Mouse (Mus musculus) heart, embryonic 10.5 days (tissue): Measurements from ENCODE around the gene Tmem218. TPM values are rescaled to one million over a fixed set of nuclear protein-coding genes. Genes with fewer than 3 reads are reported as not detected.

Source experiments
- DNase-seq: peaks from one replicate; pipeline ENCODE4 v3.0.0-alpha.2; 2017; ENCODE audit warnings: low spot score
- H3K27ac ChIP-seq: fragments of 300-500 bp; sonication (generic); 2 replicates; pipeline ENCODE4 v1.5.1; 2016; ENCODE audit warnings: mild to moderate bottlenecking
- H3K27me3 ChIP-seq: fragments of 300-500 bp; sonication (generic); 2 replicates; pipeline ENCODE4 v1.6.1; 2016; ENCODE audit warnings: mild to moderate bottlenecking; ENCODE audit not compliant: poor library complexity, insufficient read depth, severe bottlenecking
- H3K36me3 ChIP-seq: fragments of 300-500 bp; sonication (generic); 2 replicates; pipeline ENCODE4 v1.6.1; 2016; ENCODE audit warnings: mild to moderate bottlenecking, moderate library complexity
- H3K4me1 ChIP-seq: fragments of 300-500 bp; sonication (generic); 2 replicates; pipeline ENCODE4 v1.6.1; 2016; ENCODE audit warnings: mild to moderate bottlenecking
- H3K4me3 ChIP-seq: fragments of 300-500 bp; sonication (generic); 2 replicates; pipeline ENCODE4 v1.5.1; 2016; ENCODE audit warnings: mild to moderate bottlenecking, moderate library complexity
- H3K9me3 ChIP-seq: fragments of 300-500 bp; sonication (generic); 2 replicates; pipeline ENCODE4 v1.6.1; 2016; ENCODE audit warnings: mild to moderate bottlenecking, moderate library complexity
- WGBS: fragments of 180-500 bp; shearing (Covaris S2); methylation state at CpG from one replicate; pipeline ENCODE4 v1.1.7; 2016; 5-methylcytosine and 5-hydroxymethylcytosine counted together
- polyA plus RNA-seq: library from polyadenylated mRNA; unstranded; fragments of >200 nt; fragmentation: Nextera tagmentation; extraction: Ambion mirVana; gene quantifications from 2 replicates; pipeline ENCODE4 v1.2.1, GENCODE M21; 2016

Tmem218 gene
- polyA plus RNA-seq, 1 experiment from 2014 or later: 9.0 TPM

GRCm38 (mm10) chr9:37244600-37244999, 36.6 kb downstream of the Tmem218 start:
- Histone ChIP-seq H3K36me3 (no peaks in the 10 kb centered on the region), H3K4me3 (no peak overlapping the region), H3K9me3 (no peaks in the 10 kb centered on the region), H3K27me3 (peaks cover 6% of the 10 kb centered on the region; the same call in 1 of the 2 replicates), H3K27ac (no peak overlapping the region), H3K4me1 (peaks cover 10% of the 10 kb centered on the region)
- no peak for DNase-seq
- 82% methylated on average over 1 of the region's 1 CpGs for WGBS

GRCm38 (mm10) chr9:37245404-37245803, 37.4 kb downstream of the Tmem218 start:
- H3K36me3 ChIP-seq: no peaks in the 10 kb centered on the region
- H3K4me3 ChIP-seq: no peak overlapping the region
- H3K4me1 ChIP-seq: peaks cover 10% of the 10 kb centered on the region
- no peaks in the 10 kb centered on the region for H3K9me3 ChIP-seq
- 67% methylated on average over 2 of the region's 2 CpGs for WGBS
- no peaks in the 10 kb centered on the region; the same call in 1 of the 2 replicates for H3K27me3 ChIP-seq
- H3K27ac ChIP-seq: no peak overlapping the region
- DNase-seq: no peak

GRCm38 (mm10) chr9:37245810-37246209, 37.8 kb downstream of the Tmem218 start:
- H3K4me3 ChIP-seq: no peak overlapping the region
- 84% methylated on average over 1 of the region's 1 CpGs for WGBS

GRCm38 (mm10) chr9:37247429-37247828, 39.4 kb downstream of the Tmem218 start:
- no peak for DNase-seq
- Histone ChIP-seq H3K36me3 (no peaks in the 10 kb centered on the region), H3K27me3 (no peaks in the 10 kb centered on the region; the same call in 1 of the 2 replicates), H3K4me3 (no peak overlapping the region), H3K4me1 (peaks cover 10% of the 10 kb centered on the region), H3K27ac (no peak overlapping the region), H3K9me3 (no peaks in the 10 kb centered on the region)

More at GRCm38 (mm10) chr9:37245810-37246209, 37.8 kb downstream of the Tmem218 start:
- no peak for DNase-seq
- H3K27ac ChIP-seq: no peak overlapping the region
- H3K9me3 ChIP-seq: no peaks in the 10 kb centered on the region
- H3K4me1 ChIP-seq: peaks cover 10% of the 10 kb centered on the region
- no peaks in the 10 kb centered on the region; the same call in 1 of the 2 replicates for H3K27me3 ChIP-seq
- no peaks in the 10 kb centered on the region for H3K36me3 ChIP-seq

- Histone ChIP-seq H3K36me3 (no peaks in the 10 kb centered on the region), H3K4me3 (no peak overlapping the region), H3K9me3 (no peaks in the 10 kb centered on the region), H3K4me1 (peaks cover 10% of the 10 kb centered on the region), H3K27me3 (no peaks in the 10 kb centered on the region; the same call in 1 of the 2 replicates), H3K27ac (no peak overlapping the region)
- DNase-seq: no peak
- 40% methylated on average over 3 of the region's 3 CpGs for WGBS
Observed at GRCm38 (mm10) chr9:37248381-37248906, 40.4 kb downstream of the Tmem218 start.

GRCm38 (mm10) chr9:37249976-37250375, 42.0 kb downstream of the Tmem218 start:
- Histone ChIP-seq H3K27me3 (no peaks in the 10 kb centered on the region; the same call in 1 of the 2 replicates), H3K36me3 (no peaks in the 10 kb centered on the region), H3K27ac (no peak overlapping the region), H3K9me3 (no peaks in the 10 kb centered on the region), H3K4me1 (peaks cover 14% of the 10 kb centered on the region), H3K4me3 (no peak overlapping the region)
- no peak for DNase-seq
- 88% methylated on average over 3 of the region's 3 CpGs for WGBS

GRCm38 (mm10) chr9:37250631-37251030, 42.6 kb downstream of the Tmem218 start:
- 76% methylated on average over 6 of the region's 6 CpGs for WGBS
- H3K4me3 ChIP-seq: no peak overlapping the region
- no peaks in the 10 kb centered on the region for H3K9me3 ChIP-seq
- DNase-seq: no peak
- H3K27me3 ChIP-seq: no peaks in the 10 kb centered on the region; the same call in 1 of the 2 replicates
- H3K27ac ChIP-seq: no peak overlapping the region
- H3K4me1 ChIP-seq: peaks cover 18% of the 10 kb centered on the region
- no peaks in the 10 kb centered on the region for H3K36me3 ChIP-seq

- H3K9me3 ChIP-seq: no peaks in the 10 kb centered on the region
- H3K27ac ChIP-seq: 0 out of 2 replicates have a peak overlapping the region, but pooled peaks have one; percentile 56
- no peaks in the 10 kb centered on the region; the same call in 1 of the 2 replicates for H3K27me3 ChIP-seq
- H3K4me1 ChIP-seq: peaks cover 11% of the 10 kb centered on the region; the same call in 1 of the 2 replicates
- 12% methylated on average over 6 of the region's 6 CpGs for WGBS
- DNase-seq: no peak
- no peaks in the 10 kb centered on the region for H3K36me3 ChIP-seq
- H3K4me3 ChIP-seq: peak overlapping the region; percentile 60
Observed at GRCm38 (mm10) chr9:37254531-37255110, 46.6 kb downstream of the Tmem218 start.

- WGBS: 2% methylated on average over 38 of the region's 38 CpGs
- DNase-seq: no peak
- Histone ChIP-seq H3K36me3 (no peaks in the 10 kb centered on the region), H3K4me1 (peaks cover 11% of the 10 kb centered on the region; the same call in 1 of the 2 replicates), H3K27me3 (no peaks in the 10 kb centered on the region; the same call in 1 of the 2 replicates), H3K27ac (peak within 1 kb of the TSS; percentile 56), H3K9me3 (no peaks in the 10 kb centered on the region), H3K4me3 (peak within 1 kb of the TSS; percentile 60)
Observed at GRCm38 (mm10) chr9:37255149-37255888, 47.3 kb downstream of the Tmem218 start, which contains the start of gene Slc37a2. Slc37a2 (minus strand) TSS chr9:37255738.

- Histone ChIP-seq H3K9me3 (no peaks in the 10 kb centered on the region), H3K27me3 (no peaks in the 10 kb centered on the region), H3K4me3 (peak overlapping the region; percentile 60), H3K4me1 (peaks cover 11% of the 10 kb centered on the region; the same call in 1 of the 2 replicates), H3K27ac (peak overlapping the region; percentile 56), H3K36me3 (no peaks in the 10 kb centered on the region)
- DNase-seq: no peak
- WGBS: 33% methylated on average over 7 of the region's 7 CpGs
Observed at GRCm38 (mm10) chr9:37255889-37256225, 47.8 kb downstream of the Tmem218 start.

GRCm38 (mm10) chr9:37266622-37267021, 58.6 kb downstream of the Tmem218 start:
- Histone ChIP-seq H3K4me1 (no peaks in the 10 kb centered on the region), H3K27me3 (no peaks in the 10 kb centered on the region), H3K27ac (no peak overlapping the region), H3K4me3 (no peak overlapping the region), H3K9me3 (no peaks in the 10 kb centered on the region), H3K36me3 (no peaks in the 10 kb centered on the region)
- DNase-seq: no peak
- 87% methylated on average over 2 of the region's 2 CpGs for WGBS
